Comparison of ENCODE assay signal across 16 mouse cellular contexts in the genomic region with DNA sequence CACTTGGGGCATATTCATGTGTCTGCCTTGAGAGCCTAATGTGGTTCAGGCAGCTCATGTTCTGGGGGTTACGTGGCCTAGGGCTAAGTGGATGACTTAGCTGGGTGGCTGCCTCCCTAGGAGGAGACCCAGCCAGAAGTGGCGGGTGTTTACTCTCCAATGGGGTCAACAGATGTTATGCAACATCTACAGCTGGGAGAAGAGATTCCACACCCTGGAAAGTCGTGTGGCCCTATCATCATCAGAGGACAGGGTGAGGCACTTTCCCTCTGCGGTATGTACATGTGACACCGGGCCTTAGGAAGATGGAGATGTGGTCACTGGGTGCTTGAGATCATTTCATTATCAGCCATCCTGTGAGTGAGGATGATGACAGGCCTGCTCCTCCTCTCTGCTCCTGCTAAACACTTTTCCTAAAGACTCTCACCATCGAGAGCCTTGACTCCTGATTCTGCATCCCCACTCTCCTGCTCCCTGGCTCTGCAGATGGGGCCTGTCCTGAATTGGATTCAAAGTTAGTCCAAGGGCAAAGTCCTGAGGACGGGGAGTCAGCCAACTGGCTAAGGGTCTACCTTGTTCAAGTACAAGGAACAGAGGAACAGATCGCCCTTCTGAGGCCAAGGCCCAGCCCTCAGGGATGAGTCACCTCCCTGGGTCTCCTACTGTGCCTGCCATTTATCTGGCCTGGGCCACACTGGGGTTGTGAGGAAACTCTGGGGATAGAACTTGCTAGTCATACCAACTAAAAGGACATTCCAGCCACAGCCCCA.
A peak's percentile ranks its signal among the peaks of the same experiment; 100 is the strongest.
DNase-seq lines count a peak whose midpoint lies in the region; ATAC-seq and TF ChIP-seq lines count a peak whose summit lies in the region.
"Had no signal": no experiment of that assay in that cellular context is flagged by ENCODE, and none has a peak within 500 bp of the region (broad histone marks: within the 10 kb centered on the region; RNA-seq: fewer than 3 reads in every experiment).

No protein-coding gene starts in this region.

- H3K4me1 ChIP-seq in midbrain, embryonic 10.5 days, result peaks cover 32% of the 10 kb centered on the region
- no peaks in the 10 kb centered on the region for H3K4me1 ChIP-seq in midbrain, postnatal 0 days (ENCODE audit: insufficient read depth, low read length)
- H3K4me1 ChIP-seq in limb, embryonic 10.5 days, result peaks cover 30% of the 10 kb centered on the region

- no peak overlapping the region for H3K4me2 ChIP-seq in midbrain, postnatal 0 days (ENCODE audit: low read depth, low read length, poor library complexity, severe bottlenecking)
- H3K4me2 ChIP-seq: embryonic facial prominence, embryonic 15.5 days; lung, embryonic 14.5 days; neural tube, embryonic 13.5 days had no signal

- H3K27me3 ChIP-seq in midbrain, embryonic 10.5 days (ENCODE audit: low read depth, poor library complexity, severe bottlenecking), result peaks cover 20% of the 10 kb centered on the region
- H3K27me3 ChIP-seq in midbrain, postnatal 0 days (ENCODE audit: insufficient read depth, low read length), result no peaks in the 10 kb centered on the region
- 0 out of 2 replicates have a peak, but pooled peaks cover 3% of the 10 kb centered on the region for H3K27me3 ChIP-seq in limb, embryonic 10.5 days (ENCODE audit: low read depth, poor library complexity, severe bottlenecking)
- H3K27me3 ChIP-seq: embryonic facial prominence, embryonic 15.5 days; neural tube, embryonic 13.5 days had no signal

- H3K9me3 ChIP-seq in midbrain, embryonic 10.5 days (replicated peaks), result peaks cover 13% of the 10 kb centered on the region
- no peaks in the 10 kb centered on the region for H3K9me3 ChIP-seq in midbrain, postnatal 0 days (ENCODE audit: low read length)
- H3K9me3 ChIP-seq in limb, embryonic 10.5 days (replicated peaks), result no peaks in the 10 kb centered on the region; the same call in 1 of the 2 replicates
- H3K9me3 ChIP-seq: embryonic facial prominence, embryonic 15.5 days had no signal

- ATAC-seq in midbrain, postnatal 0 days (ENCODE audit: low FRiP score), result no peak
- ATAC-seq: activated CD4-positive, CD25-positive, alpha-beta regulatory T cell, adult 4 months; forebrain, postnatal 0 days had no signal

- peak; percentile 18 for DNase-seq in adrenal gland, adult 2 months
- DNase-seq in adrenal gland, postnatal 25 days, result no peak
- DNase-seq in midbrain, embryonic 10.5 days (ENCODE audit: low spot score), result no peak
- DNase-seq in midbrain, postnatal 0 days (ENCODE audit: low spot score), result no peak
- peak; percentile 77 to 82 for DNase-seq in heart, adult 9 months (ENCODE audit: low spot score in 2 of 2)
- no peak for DNase-seq in limb, embryonic 10.5 days (ENCODE audit: low spot score)
- DNase-seq in embryo, embryonic 10 days (ENCODE audit: low spot score), result no peak
- DNase-seq in right cerebral cortex, postnatal 36 days (ENCODE audit: low spot score in 2 of 2), result no peak
- DNase-seq: forebrain, postnatal 0 days; kidney, postnatal 36 days; lung, embryonic 14.5 days; midbrain, embryonic 14.5 days; retina, postnatal 1 day had no signal

- WGBS in midbrain, embryonic 10.5 days, result 81% methylated on average over 8 of the region's 8 CpGs
- WGBS in midbrain, postnatal 0 days, result 92% methylated on average over 8 of the region's 8 CpGs
- 84% methylated on average over 8 of the region's 8 CpGs for WGBS in limb, embryonic 10.5 days

- H3K36me3 ChIP-seq in midbrain, embryonic 10.5 days, result no peaks in the 10 kb centered on the region
- no peaks in the 10 kb centered on the region for H3K36me3 ChIP-seq in midbrain, postnatal 0 days (ENCODE audit: insufficient read depth, low read length)
- no peaks in the 10 kb centered on the region for H3K36me3 ChIP-seq in limb, embryonic 10.5 days
- H3K36me3 ChIP-seq: embryonic facial prominence, embryonic 15.5 days; neural tube, embryonic 13.5 days had no signal

- TF ChIP-seq CTCF in midbrain, postnatal 0 days (IDR thresholded peaks at IDR 0.05), result no peak

- H3K27ac ChIP-seq in midbrain, embryonic 10.5 days (replicated peaks), result peak overlapping the region; percentile 6; the same call in 1 of the 2 replicates
- H3K27ac ChIP-seq in midbrain, postnatal 0 days (ENCODE audit: low read depth, low read length), result no peak overlapping the region
- peak overlapping the region; percentile 14; the same call in 1 of the 2 replicates for H3K27ac ChIP-seq in limb, embryonic 10.5 days
- H3K27ac ChIP-seq: embryonic facial prominence, embryonic 15.5 days; neural tube, embryonic 13.5 days had no signal

- H3K4me3 ChIP-seq in midbrain, embryonic 10.5 days, result no peak overlapping the region
- H3K4me3 ChIP-seq in midbrain, postnatal 0 days (ENCODE audit: low read depth, low read length), result no peak overlapping the region
- no peak overlapping the region for H3K4me3 ChIP-seq in limb, embryonic 10.5 days
- H3K4me3 ChIP-seq: embryonic facial prominence, embryonic 15.5 days; neural tube, embryonic 13.5 days had no signal

- no peak overlapping the region for H3K9ac ChIP-seq in midbrain, postnatal 0 days (replicated peaks; ENCODE audit: low read length, poor library complexity, severe bottlenecking)
- H3K9ac ChIP-seq: embryonic facial prominence, embryonic 15.5 days; forebrain, postnatal 0 days; lung, embryonic 14.5 days; neural tube, embryonic 13.5 days had no signal

Comparison
In these comparisons a context has a peak if more than half of its experiments do, and no peak if none do; other contexts are left out.
1. DNase-seq: peak in adrenal gland, adult 2 months (single experiment) and heart, adult 9 months (2 of 2); none in adrenal gland, postnatal 25 days (single experiment), midbrain, embryonic 10.5 days (single experiment), midbrain, postnatal 0 days (single experiment), limb, embryonic 10.5 days (single experiment), embryo, embryonic 10 days (single experiment) and right cerebral cortex, postnatal 36 days (0 of 2).